Mouse (Mus musculus) liver, embryonic 14.5 days (tissue): ENCODE measurements around the gene Gatad2b. TPM values are rescaled to one million over a fixed set of nuclear protein-coding genes. Genes with fewer than 3 reads are reported as not detected.

Experiments
- ATAC-seq: fragments of 200-750 bp; cut with Nextera tagmentation; 2 replicates; pipeline ENCODE4 v1.8.0; 2017; ENCODE audit warnings: moderate number of reproducible peaks, mild to moderate bottlenecking, moderate library complexity; ENCODE audit not compliant: insufficient read depth
- DNase-seq, 3 experiments: peaks; one replicate each; pipeline ENCODE4 v3.0.0-alpha.2; 2012 to 2013; ENCODE audit warnings: low read depth in 3 of 3, low spot score in 3 of 3
- H3K27ac ChIP-seq: fragments of 300-500 bp; sonication (generic); 2 replicates; pipeline ENCODE4 v1.5.1; 2014; ENCODE audit warnings: moderate library complexity, mild to moderate bottlenecking, control low read depth, inconsistent platforms
- H3K27me3 ChIP-seq: fragments of 300-500 bp; sonication (generic); 2 replicates; pipeline ENCODE4 v1.6.1; 2014; ENCODE audit warnings: mild to moderate bottlenecking, low read length, moderate library complexity; ENCODE audit not compliant: control insufficient read depth, insufficient read depth
- H3K36me3 ChIP-seq: fragments of 300-500 bp; sonication (generic); replicated peaks from 2 replicates; pipeline ENCODE4 v1.6.1; 2014; ENCODE audit warnings: low read depth; ENCODE audit not compliant: control insufficient read depth, insufficient read depth
- H3K4me1 ChIP-seq, 2 experiments: fragments of 200-500 bp in 1 of 2; fragments of 300-500 bp in 1 of 2; sonication (generic) in 1 of 2; replicated peaks; 2 replicates each; pipeline ENCODE4 v1.6.1; 2012 to 2014; ENCODE audit warnings: antibody characterized with exemption in 1 of 2, inconsistent platforms in 1 of 2, low read length in 1 of 2; ENCODE audit not compliant: control insufficient read depth in 2 of 2, insufficient read depth in 2 of 2
- H3K4me2 ChIP-seq: fragments of 300-500 bp; sonication (generic); 2 replicates; pipeline ENCODE4 v1.6.1; 2014; ENCODE audit warnings: low read depth, mild to moderate bottlenecking, control low read depth, moderate library complexity
- H3K4me3 ChIP-seq, 2 experiments: fragments of 200-500 bp in 1 of 2; fragments of 300-500 bp in 1 of 2; sonication (generic) in 1 of 2; 2 replicates each; pipeline ENCODE4 v1.5.1; 2012 to 2014; ENCODE audit warnings: low read depth in 2 of 2, low read length in 2 of 2, mild to moderate bottlenecking in 2 of 2, control low read depth in 1 of 2, inconsistent platforms in 1 of 2, moderate library complexity in 1 of 2; ENCODE audit not compliant: insufficient read depth in 1 of 2
- H3K9ac ChIP-seq: fragments of 300-500 bp; sonication (generic); replicated peaks from 2 replicates; pipeline ENCODE4 v1.6.1; 2014; ENCODE audit warnings: mild to moderate bottlenecking, control low read depth, moderate library complexity
- H3K9me3 ChIP-seq: fragments of 300-500 bp; sonication (generic); 2 replicates; pipeline ENCODE4 v1.6.1; 2016; ENCODE audit warnings: low read length, mixed read lengths; ENCODE audit not compliant: control insufficient read depth
- CTCF ChIP-seq: IDR thresholded peaks from 2 replicates; pipeline ENCODE4 v1.5.1; 2016; ENCODE audit warnings: antibody characterized with exemption, low read depth, control low read depth
- EP300 ChIP-seq: IDR thresholded peaks from 2 replicates; pipeline ENCODE4 v1.6.1; 2016; ENCODE audit warnings: antibody characterized with exemption, low read depth
- WGBS: fragments of 180-500 bp; shearing (Covaris S2); extraction: QIAGEN DNeasy Blood & Tissue Kit; methylation state at CpG from one replicate; pipeline ENCODE4 v1.1.7; 2014; ENCODE audit not compliant: insufficient replicate concordance; 5-methylcytosine and 5-hydroxymethylcytosine counted together
- polyA plus RNA-seq, 2 experiments: library from polyadenylated mRNA; depleted of rRNA in 1 of 2; stranded (reverse) in 1 of 2; unstranded in 1 of 2; fragments of >200 nt; fragmentation: Nextera tagmentation in 1 of 2; extraction: Ambion mirVana in 1 of 2; gene quantifications; 2 replicates each; pipeline versions ENCODE4 v1.2.1 to v1.2.3; 2012 to 2014

Gene Gatad2b
- polyA plus RNA-seq, 2 experiments, result 2.2 to 5.6 TPM

DNA sequence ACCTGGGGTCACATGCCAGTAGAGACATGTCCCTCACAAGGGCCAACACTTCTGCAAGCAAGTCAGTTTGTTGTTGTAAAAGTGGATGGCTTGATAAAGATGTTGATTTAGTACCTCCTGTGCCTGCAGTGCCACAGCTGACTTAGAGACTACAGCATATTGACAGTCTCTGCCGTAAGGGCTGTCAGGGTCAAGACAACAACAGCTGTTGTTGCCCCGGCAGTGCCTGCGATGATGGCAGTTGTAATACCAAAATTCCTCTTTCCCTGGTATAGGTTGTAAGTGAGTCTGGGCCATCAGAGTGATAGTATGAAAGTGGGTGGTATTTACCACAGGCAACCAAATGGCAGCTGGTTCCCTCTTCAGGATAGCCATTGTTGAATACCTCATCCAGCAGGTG lies 12.8 kb downstream of the Gatad2b start:
- no peaks in the 10 kb centered on the region for H3K27me3 ChIP-seq
- H3K9ac ChIP-seq, result no peak overlapping the region
- H3K4me2 ChIP-seq, result no peak overlapping the region
- H3K4me1 ChIP-seq, result 0 out of 4 replicates have a peak, but pooled peaks cover 0 to 1% of the 10 kb centered on the region in 2 experiments
- TF ChIP-seq EP300 (no peak), CTCF (no peak)
- H3K9me3 ChIP-seq, result no peaks in the 10 kb centered on the region
- ATAC-seq (no peak), DNase-seq (no peak)
- H3K36me3 ChIP-seq, result no peaks in the 10 kb centered on the region
- 81% methylated on average over 3 of the region's 3 CpGs for WGBS
- no peak overlapping the region for H3K4me3 ChIP-seq
- no peak overlapping the region for H3K27ac ChIP-seq

DNA sequence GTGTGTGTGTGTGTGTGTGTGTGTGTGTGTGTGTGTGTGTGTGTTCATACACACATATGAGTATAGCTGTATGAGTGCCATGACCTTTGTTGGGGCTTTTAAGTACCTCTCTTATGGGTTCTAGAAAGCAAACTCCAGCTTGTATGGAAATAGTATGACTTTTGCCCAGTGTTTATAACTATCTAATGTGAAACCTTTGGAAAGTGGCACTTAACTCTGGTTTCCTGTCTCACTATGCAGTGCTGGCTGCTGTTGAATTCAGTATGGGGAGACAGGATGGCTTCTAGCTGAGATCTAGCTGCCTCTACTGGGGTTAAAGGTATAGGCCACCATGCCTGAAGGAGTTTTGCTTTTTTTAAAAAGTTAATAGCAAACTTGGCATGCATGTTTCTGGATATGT lies 16.6 kb downstream of the Gatad2b start:
- H3K27ac ChIP-seq, result no peak overlapping the region
- no peak overlapping the region for H3K4me2 ChIP-seq
- H3K9ac ChIP-seq, result no peak overlapping the region
- H3K4me3 ChIP-seq, result no peak overlapping the region
- 0 out of 4 replicates have a peak, but pooled peaks cover 0 to 1% of the 10 kb centered on the region in 2 experiments for H3K4me1 ChIP-seq
- no peak for TF ChIP-seq EP300
- no peak for TF ChIP-seq CTCF
- no peak for ATAC-seq
- no peaks in the 10 kb centered on the region for H3K36me3 ChIP-seq
- DNase-seq, result no peak
- H3K9me3 ChIP-seq, result no peaks in the 10 kb centered on the region
- H3K27me3 ChIP-seq, result no peaks in the 10 kb centered on the region

DNA sequence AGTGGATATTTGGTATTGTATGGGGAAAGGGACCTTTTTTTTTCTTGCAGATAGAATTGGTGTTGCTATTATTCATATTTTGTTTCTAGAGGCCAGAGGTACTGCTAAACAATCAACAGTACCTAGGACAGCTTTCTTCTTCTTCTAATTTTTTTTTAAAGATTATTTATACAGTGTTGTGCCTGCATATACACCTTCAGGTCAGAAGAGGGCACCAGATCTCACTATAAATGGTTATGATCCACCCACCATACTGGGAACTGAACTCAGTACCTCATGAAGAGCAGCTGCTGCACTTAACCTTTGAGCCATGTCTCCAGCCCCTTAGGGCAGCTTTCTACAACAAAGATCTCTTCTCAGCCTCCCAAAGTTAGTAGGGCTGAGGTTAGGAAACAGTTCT lies 20.4 kb downstream of the Gatad2b start:
- H3K4me2 ChIP-seq, result no peak overlapping the region
- peak; percentile 58 for TF ChIP-seq CTCF
- no peak for TF ChIP-seq EP300
- H3K9me3 ChIP-seq, result no peaks in the 10 kb centered on the region
- no peak overlapping the region for H3K9ac ChIP-seq
- no peak overlapping the region for H3K27ac ChIP-seq
- no peaks in the 10 kb centered on the region for H3K36me3 ChIP-seq
- 0 out of 4 replicates have a peak, but pooled peaks cover 0 to 1% of the 10 kb centered on the region in 2 experiments for H3K4me1 ChIP-seq
- DNase-seq (peak in 1 of 3 experiments; percentile 20), ATAC-seq (no peak; the same call in 1 of the 2 replicates)
- no peaks in the 10 kb centered on the region for H3K27me3 ChIP-seq
- no peak overlapping the region for H3K4me3 ChIP-seq

DNA sequence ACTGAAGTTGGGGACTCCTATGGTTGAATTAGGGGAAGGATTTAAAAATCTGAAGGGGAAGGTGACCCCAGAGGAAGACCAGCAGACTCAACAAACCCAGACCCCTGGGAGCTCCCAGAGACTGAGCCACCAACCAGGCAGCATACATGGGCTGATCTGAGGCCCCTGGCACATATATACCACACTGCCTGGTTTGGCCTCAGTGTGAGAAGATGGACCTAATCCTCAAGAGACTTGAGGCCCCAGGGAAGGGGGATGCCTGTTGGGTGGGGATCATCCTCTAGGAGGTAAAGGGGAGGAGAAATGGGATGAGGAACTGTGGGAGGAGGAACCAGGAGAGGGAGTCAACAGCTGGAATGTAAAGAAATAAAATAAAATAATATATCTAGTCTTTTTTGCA lies 21.3 kb downstream of the Gatad2b start:
- TF ChIP-seq CTCF (no peak), EP300 (no peak)
- 0 out of 4 replicates have a peak, but pooled peaks cover 0 to 1% of the 10 kb centered on the region in 2 experiments for H3K4me1 ChIP-seq
- no peak overlapping the region for H3K9ac ChIP-seq
- no peak for DNase-seq
- no peaks in the 10 kb centered on the region for H3K9me3 ChIP-seq
- no peak for ATAC-seq
- H3K36me3 ChIP-seq, result no peaks in the 10 kb centered on the region
- no peak overlapping the region for H3K27ac ChIP-seq
- H3K4me2 ChIP-seq, result no peak overlapping the region
- H3K4me3 ChIP-seq, result no peak overlapping the region
- no peaks in the 10 kb centered on the region for H3K27me3 ChIP-seq

- ATAC-seq (no peak), DNase-seq (no peak)
- Histone ChIP-seq H3K4me3 (no peak overlapping the region), H3K4me2 (no peak overlapping the region), H3K27me3 (no peaks in the 10 kb centered on the region), H3K27ac (no peak overlapping the region), H3K9ac (no peak overlapping the region), H3K9me3 (no peaks in the 10 kb centered on the region), H3K4me1 (no peaks in the 10 kb centered on the region), H3K36me3 (no peaks in the 10 kb centered on the region)
- TF ChIP-seq EP300 (no peak), CTCF (no peak)
- WGBS, result 71% methylated on average over 6 of the region's 6 CpGs
These were observed 29.3 kb downstream of the Gatad2b start for GRCm38 (mm10) chr3:90322289-90322688.
